Mouse (Mus musculus): ENCODE measurements around the gene Neu3.

GRCm38 (mm10) chr7:99797911-99798647, 30.1 kb downstream of the Neu3 start:
- TF ChIP-seq ZNF384 (IDR thresholded peaks at IDR 0.05; ENCODE audit: low read depth, low read length): no peak
- TF ChIP-seq CHD2 (IDR thresholded peaks at IDR 0.05; ENCODE audit: low read depth, low read length): no peak
